Mouse (Mus musculus) stomach, postnatal 0 days (tissue): ENCODE measurements around the gene Prex1. TPM values are rescaled to one million over a fixed set of nuclear protein-coding genes. Genes with fewer than 3 reads are reported as not detected.

ENCODE experiments used
- ATAC-seq: fragments of 200-750 bp; cut with Nextera tagmentation; 2 replicates; pipeline ENCODE4 v1.8.0; 2017; ENCODE audit not compliant: low FRiP score, low TSS enrichment
- DNase-seq: peaks from one replicate; pipeline ENCODE4 v3.0.0-alpha.2; 2016; ENCODE audit warnings: low spot score
- H3K27ac ChIP-seq: fragments of 300-500 bp; sonication (generic); replicated peaks from 2 replicates; pipeline ENCODE4 v1.5.1; 2014; ENCODE audit warnings: mild to moderate bottlenecking, control low read depth
- H3K27me3 ChIP-seq: fragments of 300-500 bp; sonication (generic); 2 replicates; pipeline ENCODE4 v1.6.1; 2014; ENCODE audit warnings: low read length; ENCODE audit not compliant: control insufficient read depth, insufficient read depth
- H3K36me3 ChIP-seq: fragments of 300-500 bp; sonication (generic); 2 replicates; pipeline ENCODE4 v1.6.1; 2014; ENCODE audit warnings: low read length, mixed read lengths; ENCODE audit not compliant: control insufficient read depth, insufficient read depth
- H3K4me1 ChIP-seq: fragments of 300-500 bp; sonication (generic); replicated peaks from 2 replicates; pipeline ENCODE4 v1.6.1; 2014; ENCODE audit warnings: antibody characterized with exemption; ENCODE audit not compliant: control insufficient read depth, insufficient read depth
- H3K4me2 ChIP-seq: fragments of 300-500 bp; sonication (generic); replicated peaks from 2 replicates; pipeline ENCODE4 v1.6.1; 2014; ENCODE audit warnings: low read depth, mild to moderate bottlenecking, control low read depth, moderate library complexity
- H3K4me3 ChIP-seq: fragments of 300-500 bp; sonication (generic); 2 replicates; pipeline ENCODE4 v1.5.1; 2014; ENCODE audit warnings: low read depth, low read length, control low read depth
- H3K9ac ChIP-seq: fragments of 300-500 bp; sonication (generic); 2 replicates; pipeline ENCODE4 v1.6.1; 2014; ENCODE audit warnings: mild to moderate bottlenecking, low read length, control low read depth, mixed read lengths
- H3K9me3 ChIP-seq: fragments of 300-500 bp; sonication (generic); 2 replicates; pipeline ENCODE4 v1.6.1; 2016; ENCODE audit warnings: low read length; ENCODE audit not compliant: control insufficient read depth
- CTCF ChIP-seq: IDR thresholded peaks from 2 replicates; pipeline ENCODE4 v1.5.1; 2016; ENCODE audit warnings: antibody characterized with exemption, low read depth, mild to moderate bottlenecking, moderate library complexity
- EP300 ChIP-seq: optimal IDR thresholded peaks from 2 replicates; pipeline ENCODE3; 2016; ENCODE audit warnings: antibody characterized with exemption
- WGBS: fragments of 180-500 bp; shearing (Covaris S2); extraction: QIAGEN DNeasy Blood & Tissue Kit; methylation state at CpG from one replicate; pipeline ENCODE4 v1.1.7; 2014; 5-methylcytosine and 5-hydroxymethylcytosine counted together
- polyA plus RNA-seq: library from polyadenylated mRNA; unstranded; fragments of >200 nt; fragmentation: Nextera tagmentation; extraction: Ambion mirVana; gene quantifications from 2 replicates; pipeline ENCODE4 v1.2.1, GENCODE M21; 2015

Gene Prex1
- polyA plus RNA-seq, 1 experiment from 2014 or later = 12.0 TPM

DNA sequence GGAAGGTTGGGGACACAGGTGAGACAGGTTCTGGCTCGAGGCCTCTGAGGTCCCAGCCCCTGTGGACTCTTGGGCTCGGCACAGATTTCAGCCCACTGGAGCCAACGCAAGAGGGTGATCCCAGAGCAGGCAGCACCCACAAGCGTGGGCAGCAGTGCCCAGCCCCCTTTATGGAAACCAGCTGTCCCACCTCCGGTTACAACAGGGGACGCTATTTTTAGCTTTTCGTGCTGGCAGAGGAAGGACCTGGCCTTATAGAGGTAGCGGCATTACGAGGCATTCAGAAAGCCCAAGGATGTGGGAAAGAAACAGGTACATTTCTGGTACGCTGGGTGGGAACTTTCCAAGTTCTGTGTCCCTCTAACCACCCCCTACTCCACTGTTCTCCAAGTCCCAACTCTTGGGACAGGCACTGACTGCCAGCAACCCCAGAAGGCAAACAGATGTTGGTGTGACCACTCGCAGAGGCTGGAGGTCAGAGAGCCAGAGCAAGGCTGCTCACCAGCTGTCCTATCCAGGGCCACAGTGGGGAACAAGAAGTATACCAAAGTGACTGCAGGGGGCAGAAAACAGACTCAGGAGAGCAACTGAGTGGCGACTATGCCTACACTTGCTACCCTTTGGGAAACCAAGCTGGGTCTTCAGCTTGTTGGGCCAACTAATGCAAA lies 108.3 kb downstream of the Prex1 start:
- H3K36me3 ChIP-seq = no peaks in the 10 kb centered on the region
- no peak for ATAC-seq
- DNase-seq = no peak
- H3K4me1 ChIP-seq = no peaks in the 10 kb centered on the region
- H3K9ac ChIP-seq = no peak overlapping the region
- no peak overlapping the region for H3K4me3 ChIP-seq
- H3K9me3 ChIP-seq = no peaks in the 10 kb centered on the region
- WGBS = 59% methylated on average over 12 of the region's 12 CpGs
- TF ChIP-seq CTCF (peak; percentile 39; the same call in 1 of the 2 replicates), EP300 (no peak)
- H3K4me2 ChIP-seq = no peak overlapping the region
- no peaks in the 10 kb centered on the region for H3K27me3 ChIP-seq
- no peak overlapping the region for H3K27ac ChIP-seq

DNA sequence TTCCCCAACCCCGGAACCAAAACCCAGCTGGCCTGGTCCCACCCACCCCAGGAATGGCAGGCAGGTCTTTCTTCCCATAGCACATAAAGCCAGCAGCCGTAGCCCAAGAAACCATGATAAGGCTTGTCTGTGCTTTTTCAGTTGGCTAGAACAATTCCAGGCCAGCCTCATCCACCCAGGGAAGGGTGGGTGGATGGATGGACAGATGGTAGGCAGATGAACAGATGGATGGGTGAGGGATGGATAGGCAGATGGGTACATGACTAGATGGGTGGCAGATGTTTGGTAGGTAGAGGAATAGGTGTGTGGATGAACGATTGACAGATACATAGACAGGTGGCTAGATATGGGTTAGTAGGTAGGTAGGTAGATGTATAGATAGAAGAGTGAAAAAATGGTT lies 110.7 kb downstream of the Prex1 start:
- Histone ChIP-seq H3K36me3 (no peaks in the 10 kb centered on the region), H3K4me2 (no peak overlapping the region), H3K9me3 (no peaks in the 10 kb centered on the region), H3K4me3 (no peak overlapping the region), H3K27me3 (no peaks in the 10 kb centered on the region), H3K27ac (no peak overlapping the region), H3K9ac (no peak overlapping the region), H3K4me1 (no peaks in the 10 kb centered on the region)
- ATAC-seq (no peak), DNase-seq (no peak)
- TF ChIP-seq CTCF (no peak), EP300 (no peak)
- 90% methylated on average over 3 of the region's 3 CpGs for WGBS

DNA sequence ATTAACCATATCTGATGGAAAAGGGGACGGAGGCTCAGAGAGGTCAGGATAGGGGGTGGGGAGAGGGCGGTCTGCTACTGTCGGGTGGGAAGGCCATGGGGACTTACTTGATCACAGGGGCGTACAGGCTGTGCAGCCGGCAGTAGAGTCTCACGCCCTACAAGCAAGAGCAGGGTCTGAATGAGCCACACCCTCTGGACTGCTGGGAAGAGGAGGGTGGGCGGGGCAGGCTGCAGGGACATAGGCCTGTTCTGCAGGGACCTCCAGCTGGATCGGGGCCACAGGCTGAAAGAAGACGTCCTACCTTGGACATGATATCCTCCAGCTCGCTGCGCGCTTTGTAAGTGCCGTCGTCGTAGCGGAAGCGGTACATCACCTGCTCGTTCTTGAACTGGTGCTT lies 112.2 kb downstream of the Prex1 start:
- no peak for ATAC-seq
- no peaks in the 10 kb centered on the region for H3K4me1 ChIP-seq
- H3K27ac ChIP-seq = no peak overlapping the region
- TF ChIP-seq CTCF (no peak), EP300 (no peak)
- H3K4me3 ChIP-seq = no peak overlapping the region
- no peak overlapping the region for H3K9ac ChIP-seq
- no peak overlapping the region for H3K4me2 ChIP-seq
- DNase-seq = no peak
- H3K9me3 ChIP-seq = no peaks in the 10 kb centered on the region
- H3K36me3 ChIP-seq = no peaks in the 10 kb centered on the region
- WGBS = 83% methylated on average over 18 of the region's 18 CpGs
- no peaks in the 10 kb centered on the region for H3K27me3 ChIP-seq

DNA sequence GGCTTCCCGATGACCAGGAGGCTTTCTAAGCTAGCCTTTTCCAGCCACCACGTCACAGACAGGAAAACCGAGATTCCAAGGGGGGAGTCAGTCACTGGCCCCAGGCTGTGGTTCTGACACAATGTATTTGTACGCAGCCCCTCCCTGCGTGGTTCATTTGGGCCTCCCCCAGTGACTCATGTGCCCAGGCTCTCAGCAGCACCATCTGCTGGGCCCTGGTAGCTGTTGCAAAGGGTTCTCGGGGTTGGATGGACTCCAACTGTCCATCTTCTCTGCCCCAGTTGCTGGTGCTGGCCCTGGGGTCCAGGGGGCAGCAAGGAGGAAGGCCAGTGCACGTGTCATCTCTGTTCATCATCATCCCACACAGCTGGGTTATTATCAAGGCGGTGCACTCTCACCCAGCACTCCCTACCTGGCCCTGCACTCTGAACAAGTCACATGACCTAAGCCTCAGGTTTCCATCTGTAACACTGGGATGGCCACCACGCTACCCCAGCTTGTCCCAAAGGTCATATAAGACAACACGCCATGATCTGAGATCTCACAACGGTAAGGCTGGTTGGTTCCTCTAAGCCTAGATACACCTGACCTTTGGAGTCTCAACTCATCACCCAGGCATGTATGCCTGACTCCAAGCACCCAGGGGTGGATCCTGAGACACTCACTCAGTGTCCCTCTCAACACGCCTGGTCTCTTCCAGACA lies 115.0 kb downstream of the Prex1 start:
- ATAC-seq (no peak), DNase-seq (no peak)
- Histone ChIP-seq H3K36me3 (no peaks in the 10 kb centered on the region), H3K4me3 (no peak overlapping the region), H3K27ac (no peak overlapping the region), H3K27me3 (no peaks in the 10 kb centered on the region), H3K4me1 (no peaks in the 10 kb centered on the region), H3K4me2 (no peak overlapping the region), H3K9ac (no peak overlapping the region), H3K9me3 (no peaks in the 10 kb centered on the region)
- 84% methylated on average over 12 of the region's 12 CpGs for WGBS
- TF ChIP-seq CTCF = peak; percentile 58
- TF ChIP-seq EP300 = no peak

DNA sequence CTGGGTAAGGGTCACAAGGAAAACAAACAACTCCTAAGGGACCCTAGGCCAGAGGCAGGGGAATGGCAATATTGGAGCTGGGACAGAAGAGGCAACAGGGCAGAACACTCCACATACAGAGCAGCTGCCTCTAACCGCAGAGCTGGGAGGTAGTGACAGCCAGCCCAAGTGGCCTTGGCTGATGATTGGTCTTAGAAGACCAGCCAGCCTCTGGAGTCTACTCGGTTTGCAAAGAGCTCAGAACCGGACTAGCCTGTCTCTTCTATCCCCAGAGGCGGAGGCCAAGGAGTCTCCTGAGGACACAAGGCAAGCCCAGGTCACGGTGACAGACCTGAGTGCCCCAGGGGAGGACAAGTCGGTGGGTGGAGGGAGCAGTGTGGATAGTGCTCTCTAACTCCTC lies 115.9 kb downstream of the Prex1 start:
- no peaks in the 10 kb centered on the region for H3K4me1 ChIP-seq
- H3K4me2 ChIP-seq = no peak overlapping the region
- no peaks in the 10 kb centered on the region for H3K27me3 ChIP-seq
- no peak for TF ChIP-seq EP300
- TF ChIP-seq CTCF = no peak
- ATAC-seq (no peak), DNase-seq (no peak)
- no peak overlapping the region for H3K9ac ChIP-seq
- H3K27ac ChIP-seq = no peak overlapping the region
- 66% methylated on average over 6 of the region's 6 CpGs for WGBS
- no peak overlapping the region for H3K4me3 ChIP-seq
- H3K36me3 ChIP-seq = no peaks in the 10 kb centered on the region
- H3K9me3 ChIP-seq = no peaks in the 10 kb centered on the region

DNA sequence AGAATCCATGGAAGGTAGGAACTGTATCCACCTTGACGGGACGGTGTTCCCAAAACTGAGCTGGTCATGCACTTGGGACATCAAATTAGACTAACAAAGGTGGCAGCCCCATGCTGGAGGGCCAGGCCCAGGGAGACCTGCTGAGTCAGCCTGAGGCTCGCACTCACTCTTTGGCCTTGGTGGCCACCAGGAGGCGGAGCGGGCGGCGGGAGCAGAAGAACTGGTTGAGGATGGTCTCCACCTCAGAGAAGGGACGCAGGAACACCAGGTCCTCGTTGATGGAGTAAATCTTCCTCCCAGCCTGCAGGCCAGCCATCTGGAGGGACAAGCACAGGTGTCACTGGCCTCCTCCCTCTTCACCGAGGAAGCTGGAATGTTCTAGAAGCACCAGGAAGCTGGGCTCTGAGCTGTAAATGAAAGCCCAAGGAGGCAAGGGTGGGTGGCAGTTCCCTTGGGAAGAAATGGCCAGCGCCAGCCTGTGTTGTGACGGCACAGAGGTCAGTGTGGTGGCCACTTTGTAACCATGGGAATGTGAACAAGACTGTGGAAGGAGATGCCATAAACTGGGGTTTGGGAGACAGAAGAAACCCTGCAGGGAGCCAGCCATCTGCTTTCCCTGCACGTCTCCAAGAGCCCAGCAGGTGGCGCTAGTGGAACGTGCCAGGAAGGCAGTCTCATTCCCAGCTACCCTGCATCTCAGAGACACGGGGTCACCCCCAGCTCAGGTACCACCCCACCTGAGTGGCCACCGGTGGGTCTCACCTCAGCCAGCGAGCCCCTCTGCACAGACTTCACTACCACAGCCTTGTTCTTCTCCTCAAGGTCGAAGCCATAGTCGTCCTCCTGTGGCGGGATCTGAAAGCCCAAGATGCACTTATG lies 121.4 kb downstream of the Prex1 start:
- WGBS = 46% methylated on average over 21 of the region's 21 CpGs
- Histone ChIP-seq H3K27ac (no peak overlapping the region), H3K36me3 (no peaks in the 10 kb centered on the region), H3K27me3 (no peaks in the 10 kb centered on the region), H3K4me2 (no peak overlapping the region), H3K4me1 (no peaks in the 10 kb centered on the region), H3K9me3 (no peaks in the 10 kb centered on the region), H3K9ac (no peak overlapping the region), H3K4me3 (no peak overlapping the region)
- TF ChIP-seq CTCF (peak; percentile 99), EP300 (no peak)
- ATAC-seq = peak; percentile 58
- peak; percentile 78 for DNase-seq
